Mouse (Mus musculus) neural tube, embryonic 13.5 days (tissue): Measurements from ENCODE around the gene Igfn1. TPM values are rescaled to one million over a fixed set of nuclear protein-coding genes. Genes with fewer than 3 reads are reported as not detected.

Experiments used
- ATAC-seq: fragments of 200-750 bp; cut with Nextera tagmentation; 2 replicates; pipeline ENCODE4 v1.8.0; 2017; ENCODE audit warnings: low read depth, mild to moderate bottlenecking, moderate TSS enrichment, moderate library complexity
- H3K27ac ChIP-seq: fragments of 300-500 bp; sonication (generic); replicated peaks from 2 replicates; pipeline ENCODE4 v1.5.1; 2015; ENCODE audit warnings: moderate library complexity, mild to moderate bottlenecking, inconsistent platforms
- H3K27me3 ChIP-seq: fragments of 300-500 bp; sonication (generic); 2 replicates; pipeline ENCODE4 v1.6.1; 2015; ENCODE audit warnings: mild to moderate bottlenecking, inconsistent platforms
- H3K36me3 ChIP-seq: fragments of 300-500 bp; sonication (generic); 2 replicates; pipeline ENCODE4 v1.6.1; 2015; ENCODE audit warnings: mild to moderate bottlenecking, inconsistent platforms
- H3K4me1 ChIP-seq: fragments of 300-500 bp; sonication (generic); replicated peaks from 2 replicates; pipeline ENCODE4 v1.6.1; 2015; ENCODE audit warnings: inconsistent platforms
- H3K4me2 ChIP-seq: fragments of 300-500 bp; sonication (generic); 2 replicates; pipeline ENCODE4 v1.6.1; 2015; ENCODE audit warnings: inconsistent platforms, mild to moderate bottlenecking, moderate library complexity
- H3K4me3 ChIP-seq: fragments of 300-500 bp; sonication (generic); 2 replicates; pipeline ENCODE4 v1.5.1; 2015; ENCODE audit warnings: mild to moderate bottlenecking, inconsistent platforms
- H3K9ac ChIP-seq: fragments of 300-500 bp; sonication (generic); 2 replicates; pipeline ENCODE4 v1.6.1; 2015; ENCODE audit warnings: moderate library complexity, mild to moderate bottlenecking, inconsistent platforms
- H3K9me3 ChIP-seq: fragments of 300-500 bp; sonication (generic); 2 replicates; pipeline ENCODE4 v1.6.1; 2016; ENCODE audit warnings: inconsistent platforms
- WGBS: fragments of 180-500 bp; shearing (Covaris S2); methylation state at CpG from one replicate; pipeline ENCODE4 v1.1.7; 2015; 5-methylcytosine and 5-hydroxymethylcytosine counted together
- polyA plus RNA-seq: library from polyadenylated mRNA; unstranded; fragments of >200 nt; fragmentation: Nextera tagmentation; extraction: Ambion mirVana; gene quantifications from 2 replicates; pipeline ENCODE4 v1.2.1, GENCODE M21; 2015

The Igfn1 gene
- polyA plus RNA-seq, 1 experiment from 2014 or later: not detected

DNA sequence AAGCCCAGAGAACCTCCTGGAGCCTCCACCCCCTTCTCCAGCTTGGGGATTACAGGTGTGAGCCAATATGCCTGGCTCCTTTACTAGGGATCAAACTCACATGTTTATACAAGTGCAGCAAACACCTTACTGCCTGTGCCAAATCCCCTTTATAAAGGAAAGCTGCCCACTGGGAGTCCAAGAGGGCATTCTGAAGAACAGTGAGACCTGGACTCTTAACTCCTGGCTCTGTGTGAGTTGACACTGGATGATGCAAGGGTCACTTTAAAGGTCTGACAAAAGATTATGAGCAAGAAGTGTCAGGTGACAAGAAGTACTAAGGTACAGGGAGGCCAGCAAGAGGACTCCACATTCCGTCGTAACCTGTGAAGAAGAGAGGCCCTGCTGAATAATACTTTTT lies 4.7 kb downstream of the Igfn1 start:
- ATAC-seq: no peak
- Histone ChIP-seq H3K27me3 (peaks cover 7% of the 10 kb centered on the region), H3K4me1 (no peaks in the 10 kb centered on the region), H3K36me3 (no peaks in the 10 kb centered on the region), H3K4me2 (no peak overlapping the region), H3K27ac (no peak overlapping the region), H3K9ac (no peak overlapping the region), H3K4me3 (no peak overlapping the region), H3K9me3 (no peaks in the 10 kb centered on the region)
- WGBS: 97% methylated on average over 2 of the region's 2 CpGs

DNA sequence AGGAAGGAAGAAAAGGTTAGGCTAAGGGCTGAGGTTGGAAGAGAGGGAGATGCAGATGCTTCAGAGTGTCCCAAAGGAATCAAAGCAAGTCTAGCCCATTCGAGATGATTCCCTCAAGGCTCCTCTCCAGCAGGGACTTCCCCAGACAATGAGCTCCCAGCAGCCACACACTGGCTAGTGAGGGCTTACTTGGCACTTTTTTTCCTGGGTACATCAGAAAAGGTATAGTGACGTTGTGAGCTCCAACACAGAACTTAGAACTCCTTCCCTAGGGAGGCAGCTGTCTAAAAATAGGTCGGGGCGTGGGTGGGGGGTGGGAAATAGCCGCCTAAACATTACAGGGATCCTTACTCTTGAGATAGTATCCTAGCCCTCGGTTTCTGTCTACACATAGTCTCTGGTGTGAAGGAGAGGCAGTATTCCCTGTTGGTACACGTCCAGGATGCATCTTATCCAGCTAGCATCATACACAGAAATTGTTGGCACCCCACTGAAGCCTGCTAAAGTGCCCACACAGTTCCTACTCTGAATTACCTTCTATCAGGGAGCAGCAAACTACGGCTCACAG lies 6.3 kb downstream of the Igfn1 start:
- ATAC-seq: no peak
- Histone ChIP-seq H3K4me2 (no peak overlapping the region), H3K9ac (no peak overlapping the region), H3K27ac (no peak overlapping the region), H3K36me3 (no peaks in the 10 kb centered on the region), H3K9me3 (no peaks in the 10 kb centered on the region), H3K27me3 (0 out of 2 replicates have a peak, but pooled peaks cover 4% of the 10 kb centered on the region), H3K4me3 (no peak overlapping the region), H3K4me1 (no peaks in the 10 kb centered on the region)
- 65% methylated on average over 8 of the region's 8 CpGs for WGBS

DNA sequence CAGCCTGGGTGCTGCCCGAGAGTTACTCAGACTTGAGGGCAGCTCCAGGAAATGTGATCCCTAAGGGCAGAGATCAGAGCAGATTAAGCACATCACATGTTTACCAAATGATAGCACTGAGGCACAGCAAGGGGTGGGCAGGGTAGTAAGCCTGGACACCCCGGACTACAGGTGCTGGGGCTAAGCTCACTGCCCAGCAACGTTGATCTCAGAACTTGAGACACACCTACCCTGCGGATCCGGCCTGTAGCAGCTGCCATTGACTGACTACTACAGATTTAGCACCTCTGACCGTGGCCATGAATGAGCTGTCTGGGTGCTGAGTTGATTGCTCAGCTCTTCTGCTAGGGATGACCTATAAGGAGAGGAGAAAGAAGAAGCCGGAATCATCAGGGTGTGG lies 8.6 kb downstream of the Igfn1 start:
- Histone ChIP-seq H3K36me3 (no peaks in the 10 kb centered on the region), H3K27ac (no peak overlapping the region), H3K4me2 (no peak overlapping the region), H3K4me1 (no peaks in the 10 kb centered on the region), H3K4me3 (no peak overlapping the region), H3K9me3 (no peaks in the 10 kb centered on the region), H3K27me3 (0 out of 2 replicates have a peak, but pooled peaks cover 4% of the 10 kb centered on the region), H3K9ac (no peak overlapping the region)
- 78% methylated on average over 7 of the region's 7 CpGs for WGBS
- ATAC-seq: no peak

DNA sequence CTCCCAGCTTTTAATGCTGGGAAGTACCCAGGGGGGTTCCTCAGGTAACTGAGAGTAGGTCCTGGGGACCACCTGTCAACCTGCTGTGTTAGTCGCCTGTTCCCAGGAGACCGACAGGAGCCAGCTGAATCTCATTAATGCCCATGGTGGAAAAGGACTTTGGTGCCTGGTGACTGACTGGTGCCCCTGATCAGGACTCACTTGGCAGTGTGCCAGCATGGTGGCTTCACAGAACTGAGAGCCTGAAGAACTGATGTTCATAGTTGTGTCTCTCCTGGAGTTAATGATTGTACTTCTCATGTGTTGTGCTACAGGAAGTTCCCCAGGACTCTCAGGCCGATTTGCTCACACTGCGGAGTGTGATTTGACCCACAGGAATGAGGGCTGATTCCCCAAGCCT lies 12.7 kb downstream of the Igfn1 start:
- Histone ChIP-seq H3K4me3 (no peak overlapping the region), H3K4me2 (no peak overlapping the region), H3K4me1 (no peaks in the 10 kb centered on the region), H3K27me3 (no peaks in the 10 kb centered on the region), H3K27ac (no peak overlapping the region), H3K9ac (no peak overlapping the region), H3K9me3 (no peaks in the 10 kb centered on the region), H3K36me3 (no peaks in the 10 kb centered on the region)
- 78% methylated on average over 4 of the region's 4 CpGs for WGBS
- no peak for ATAC-seq

DNA sequence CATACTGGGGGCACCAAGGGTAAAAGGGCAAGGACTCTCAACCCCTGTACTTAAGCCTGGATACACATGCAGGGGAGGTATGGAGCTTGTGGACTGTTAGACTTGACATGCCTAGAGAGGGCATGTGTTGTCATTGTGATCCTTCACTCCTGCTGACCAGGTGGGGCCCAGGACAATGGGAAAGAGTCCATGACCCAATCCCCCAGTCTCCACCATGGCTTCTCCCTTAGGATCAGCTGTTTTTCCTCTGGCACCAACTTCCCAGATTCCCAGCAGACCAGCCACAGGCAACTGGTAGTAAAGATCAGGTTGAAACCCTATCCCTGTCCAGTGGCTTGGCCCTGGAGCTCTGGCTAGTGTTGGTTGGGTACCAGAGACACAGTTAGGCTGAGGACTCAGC lies 16.3 kb downstream of the Igfn1 start:
- no peaks in the 10 kb centered on the region for H3K4me1 ChIP-seq
- no peak for ATAC-seq
- H3K36me3 ChIP-seq: no peaks in the 10 kb centered on the region
- no peak overlapping the region for H3K27ac ChIP-seq
- H3K4me3 ChIP-seq: no peak overlapping the region
- H3K9ac ChIP-seq: no peak overlapping the region
- no peak overlapping the region for H3K4me2 ChIP-seq
- H3K9me3 ChIP-seq: no peaks in the 10 kb centered on the region
- no peaks in the 10 kb centered on the region for H3K27me3 ChIP-seq

DNA sequence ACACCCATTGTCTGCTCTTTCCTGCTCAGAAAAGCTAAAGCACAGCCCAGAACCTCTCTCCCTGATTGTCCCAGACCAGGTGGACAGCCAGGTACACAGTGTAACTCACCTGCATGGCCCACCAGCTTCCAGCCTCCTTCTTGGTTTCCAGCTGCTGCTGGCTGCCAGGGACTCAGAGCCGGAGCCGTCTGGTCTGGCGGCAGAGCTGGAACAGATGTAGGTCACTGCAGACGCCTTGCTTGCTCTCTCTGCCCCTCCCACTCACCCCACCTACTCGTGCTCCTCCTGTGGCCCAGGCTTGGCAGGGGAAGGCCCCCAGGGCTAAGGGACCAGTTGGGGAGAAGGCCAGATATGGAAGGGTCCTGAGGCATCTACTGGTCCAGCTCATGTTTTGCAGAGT lies 22.0 kb downstream of the Igfn1 start:
- Histone ChIP-seq H3K27me3 (no peaks in the 10 kb centered on the region), H3K9me3 (no peaks in the 10 kb centered on the region), H3K4me3 (no peak overlapping the region), H3K4me1 (no peaks in the 10 kb centered on the region), H3K9ac (no peak overlapping the region), H3K27ac (no peak overlapping the region), H3K36me3 (no peaks in the 10 kb centered on the region), H3K4me2 (no peak overlapping the region)
- no peak for ATAC-seq
- WGBS: 58% methylated on average over 5 of the region's 5 CpGs

DNA sequence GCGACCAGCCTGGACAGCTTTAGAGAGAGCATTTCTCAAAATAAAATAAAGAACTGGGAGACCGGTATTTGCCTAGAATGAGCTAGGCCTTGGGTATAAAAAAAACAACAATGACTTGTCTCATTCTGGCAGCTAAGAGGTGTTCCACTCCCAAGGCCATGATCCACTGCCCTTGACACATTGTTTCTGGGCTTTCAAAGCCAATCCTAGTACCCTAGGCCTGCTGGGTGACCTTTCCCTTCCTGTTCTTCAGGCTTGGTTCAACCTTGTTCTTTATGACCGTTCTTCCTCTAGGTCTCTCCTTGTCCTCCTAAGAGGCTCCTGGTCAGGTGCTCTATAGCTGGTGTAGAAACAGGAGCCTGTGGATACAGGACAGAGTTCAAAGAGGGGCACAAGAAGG lies 33.6 kb downstream of the Igfn1 start:
- H3K4me1 ChIP-seq: no peaks in the 10 kb centered on the region
- H3K36me3 ChIP-seq: no peaks in the 10 kb centered on the region
- 97% methylated on average over 3 of the region's 3 CpGs for WGBS
- no peak overlapping the region for H3K9ac ChIP-seq
- no peaks in the 10 kb centered on the region for H3K9me3 ChIP-seq
- ATAC-seq: no peak
- H3K4me3 ChIP-seq: no peak overlapping the region
- no peak overlapping the region for H3K27ac ChIP-seq
- no peak overlapping the region for H3K4me2 ChIP-seq
- H3K27me3 ChIP-seq: no peaks in the 10 kb centered on the region

DNA sequence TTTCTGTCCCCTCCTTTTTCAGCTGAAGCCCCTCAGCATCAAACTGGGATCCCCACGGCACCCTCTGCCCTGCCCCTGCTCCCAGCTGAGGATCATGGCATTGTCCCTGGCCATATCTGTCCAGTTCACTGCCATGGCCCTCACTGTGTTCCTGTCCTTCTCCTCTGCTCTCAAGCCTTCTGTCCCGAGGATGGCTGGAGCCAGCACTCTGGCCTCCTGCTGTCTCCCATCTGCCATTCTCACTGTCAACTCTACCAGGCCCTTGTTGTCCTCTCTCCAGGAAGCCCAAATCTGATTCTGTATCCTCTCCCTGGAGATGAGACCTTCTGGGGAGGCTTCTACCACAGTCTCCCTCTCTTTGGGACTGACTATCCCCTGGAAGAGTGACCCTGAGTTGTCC lies 35.7 kb downstream of the Igfn1 start:
- no peak for ATAC-seq

DNA sequence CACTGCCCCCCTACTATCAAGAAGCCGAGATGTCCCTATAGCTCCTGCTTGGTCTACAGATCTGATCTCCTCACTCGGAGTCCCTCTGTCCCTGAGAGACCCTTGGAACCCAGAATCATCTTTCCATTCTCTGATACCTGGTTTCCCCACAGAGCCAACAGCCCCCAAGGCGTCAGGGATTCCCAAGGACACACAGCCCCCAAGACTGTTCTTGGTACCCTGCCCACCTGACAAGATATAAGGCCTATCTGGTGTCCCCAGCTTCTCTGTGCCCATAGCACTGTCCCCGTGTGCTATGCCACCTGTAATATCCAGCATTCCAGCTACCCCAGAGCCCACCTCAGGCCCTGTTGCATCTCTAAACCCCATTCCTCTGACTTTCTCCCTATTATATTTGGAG lies 38.4 kb downstream of the Igfn1 start:
- Histone ChIP-seq H3K9ac (no peak overlapping the region), H3K4me1 (no peaks in the 10 kb centered on the region), H3K4me2 (no peak overlapping the region), H3K27me3 (no peaks in the 10 kb centered on the region), H3K27ac (no peak overlapping the region), H3K4me3 (no peak overlapping the region), H3K9me3 (no peaks in the 10 kb centered on the region), H3K36me3 (no peaks in the 10 kb centered on the region)
- WGBS: 82% methylated on average over 4 of the region's 4 CpGs
- ATAC-seq: no peak

More for the DNA sequence above, 35.7 kb downstream of the Igfn1 start:
- 51% methylated on average over 2 of the region's 2 CpGs for WGBS
- no peak overlapping the region for H3K4me3 ChIP-seq
- H3K9me3 ChIP-seq: no peaks in the 10 kb centered on the region
- no peak overlapping the region for H3K4me2 ChIP-seq
- H3K36me3 ChIP-seq: no peaks in the 10 kb centered on the region
- no peak overlapping the region for H3K27ac ChIP-seq
- H3K27me3 ChIP-seq: no peaks in the 10 kb centered on the region
- H3K9ac ChIP-seq: no peak overlapping the region
- no peaks in the 10 kb centered on the region for H3K4me1 ChIP-seq

DNA sequence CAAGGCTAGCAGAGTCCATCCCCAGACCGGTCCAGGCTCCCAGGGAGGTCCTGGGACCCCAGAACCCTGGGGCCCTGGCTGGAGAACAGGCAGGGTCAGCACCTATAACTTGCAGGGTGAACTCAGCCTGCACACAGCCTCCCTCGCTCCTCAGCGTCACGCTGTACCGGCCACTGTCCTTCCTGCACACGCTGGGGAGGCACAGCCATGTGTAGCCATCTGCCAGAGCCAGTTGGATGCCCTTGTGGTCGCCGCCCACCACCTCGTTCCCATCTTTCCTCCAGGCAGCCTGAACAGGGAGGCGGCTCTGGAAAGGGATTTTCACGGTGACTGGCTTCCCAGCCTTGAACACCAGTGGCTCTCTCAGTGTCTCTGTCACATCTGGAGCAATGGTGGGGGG lies 41.6 kb downstream of the Igfn1 start:
- Histone ChIP-seq H3K9ac (no peak overlapping the region), H3K27ac (no peak overlapping the region), H3K4me3 (no peak overlapping the region), H3K27me3 (no peaks in the 10 kb centered on the region), H3K4me2 (no peak overlapping the region), H3K9me3 (no peaks in the 10 kb centered on the region), H3K4me1 (no peaks in the 10 kb centered on the region), H3K36me3 (no peaks in the 10 kb centered on the region)
- no peak for ATAC-seq
- 67% methylated on average over 11 of the region's 11 CpGs for WGBS

DNA sequence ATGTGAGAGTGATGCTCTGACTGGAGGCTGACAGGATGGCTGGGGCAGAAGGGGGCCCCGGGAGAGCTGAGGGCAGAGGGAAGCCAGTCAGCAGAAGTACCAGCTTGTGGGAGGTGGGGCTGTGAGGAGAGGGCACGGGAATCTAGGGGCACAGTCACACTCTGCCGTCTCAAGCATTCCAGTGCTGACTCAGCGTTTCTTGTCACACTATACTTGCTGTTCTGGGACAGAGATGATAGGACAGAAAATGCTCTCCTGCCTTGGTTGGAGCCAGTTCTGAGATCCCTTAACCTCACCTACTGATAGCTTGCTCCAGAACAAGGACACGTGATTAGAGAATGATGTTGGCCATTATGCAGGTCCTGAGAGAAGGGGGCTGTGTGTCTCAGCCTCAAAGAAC lies 43.0 kb downstream of the Igfn1 start:
- H3K4me2 ChIP-seq: no peak overlapping the region
- no peak overlapping the region for H3K9ac ChIP-seq
- no peak for ATAC-seq
- H3K9me3 ChIP-seq: no peaks in the 10 kb centered on the region
- H3K4me1 ChIP-seq: no peaks in the 10 kb centered on the region
- no peak overlapping the region for H3K4me3 ChIP-seq
- H3K27ac ChIP-seq: no peak overlapping the region
- H3K27me3 ChIP-seq: no peaks in the 10 kb centered on the region
- WGBS: 80% methylated on average over 5 of the region's 5 CpGs
- no peaks in the 10 kb centered on the region for H3K36me3 ChIP-seq

DNA sequence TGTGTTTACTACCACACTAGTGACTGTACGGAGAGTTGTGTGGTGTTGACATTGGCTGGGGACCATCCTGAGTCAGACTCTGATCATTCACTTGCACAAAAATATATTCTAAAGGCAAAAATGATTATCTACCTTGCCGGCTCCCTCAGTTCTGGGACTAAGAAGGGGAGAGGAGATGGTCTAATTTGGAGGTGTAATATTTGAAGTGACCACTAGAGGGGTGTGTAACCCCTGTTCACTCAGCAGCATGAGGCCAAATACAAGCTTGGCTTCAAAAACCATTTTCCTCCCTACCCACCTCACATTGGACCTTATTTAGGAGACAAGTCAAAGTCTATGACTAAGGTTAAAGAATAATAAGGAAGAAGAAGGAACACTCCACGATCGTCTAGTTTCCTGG lies 47.7 kb downstream of the Igfn1 start:
- Histone ChIP-seq H3K4me2 (no peak overlapping the region), H3K4me1 (no peaks in the 10 kb centered on the region), H3K9ac (no peak overlapping the region), H3K36me3 (no peaks in the 10 kb centered on the region), H3K9me3 (no peaks in the 10 kb centered on the region), H3K4me3 (no peak overlapping the region), H3K27ac (no peak overlapping the region), H3K27me3 (peaks cover 4% of the 10 kb centered on the region; the same call in 1 of the 2 replicates)
- ATAC-seq: no peak; the same call in 1 of the 2 replicates
- 47% methylated on average over 4 of the region's 4 CpGs for WGBS

DNA sequence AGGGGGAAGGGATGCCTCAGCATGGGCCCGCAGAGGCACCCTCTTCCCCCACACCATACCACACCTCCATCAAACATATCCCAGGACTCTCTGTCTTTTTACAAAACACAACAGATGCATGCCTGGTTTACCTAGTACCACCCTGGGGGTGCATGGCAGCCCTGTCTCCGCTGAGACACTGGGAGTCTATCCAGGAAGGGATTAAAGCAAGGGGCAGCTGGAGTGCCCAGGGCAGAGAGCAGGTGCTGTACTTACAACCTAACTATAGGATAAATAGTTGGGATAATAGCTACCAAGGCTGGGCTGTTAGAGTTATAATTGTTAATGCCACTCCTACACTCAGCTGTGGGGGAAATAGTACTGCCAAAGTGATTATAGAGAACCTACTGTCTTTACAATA lies 57.3 kb downstream of the Igfn1 start:
- Histone ChIP-seq H3K9ac (no peak overlapping the region), H3K4me3 (no peak overlapping the region), H3K4me1 (peaks cover under 1% of the 10 kb centered on the region; the same call in 1 of the 2 replicates), H3K27me3 (peaks cover 4% of the 10 kb centered on the region; the same call in 1 of the 2 replicates), H3K27ac (no peak overlapping the region), H3K4me2 (no peak overlapping the region), H3K36me3 (no peaks in the 10 kb centered on the region), H3K9me3 (no peaks in the 10 kb centered on the region)
- 62% methylated on average over 2 of the region's 2 CpGs for WGBS
- ATAC-seq: no peak
